Mouse (Mus musculus) bone marrow macrophage, adult 2 months (primary cell): ENCODE results near the gene Fkbp6. TPM values are rescaled to one million over a fixed set of nuclear protein-coding genes. Genes with fewer than 3 reads are reported as not detected.

Experiments
- H3K27ac ChIP-seq: 2 replicates; pipeline ENCODE4 v1.5.1; 2012; ENCODE audit warnings: low read depth, low read length; ENCODE audit not compliant: insufficient read depth
- H3K4me1 ChIP-seq: 2 replicates; pipeline ENCODE4 v1.6.1; 2012; ENCODE audit warnings: low read length; ENCODE audit not compliant: control insufficient read depth, insufficient read depth
- H3K4me3 ChIP-seq: 2 replicates; pipeline ENCODE4 v1.5.1; 2012; ENCODE audit warnings: mild to moderate bottlenecking, low read length, moderate library complexity; ENCODE audit not compliant: insufficient read depth
- CTCF ChIP-seq: IDR thresholded peaks from 2 replicates; pipeline ENCODE4 v1.5.1; 2012; ENCODE audit warnings: low read depth, mild to moderate bottlenecking, low read length, moderate library complexity
- POLR2A ChIP-seq: IDR thresholded peaks from 2 replicates; pipeline ENCODE4 v1.6.1; 2012; ENCODE audit warnings: mild to moderate bottlenecking, low read depth, low read length, borderline replicate concordance
- polyA plus RNA-seq: library from polyadenylated mRNA; stranded (reverse); fragments of >200 nt; gene quantifications from 2 replicates; pipeline ENCODE4 v1.2.4, GENCODE M21; 2012; ENCODE audit not compliant: missing spikeins, insufficient read depth, insufficient read length

The Fkbp6 gene
- polyA plus RNA-seq, 1 experiment, result not detected

GRCm38 (mm10) chr5:135286926-135287325 lies 62.9 kb downstream of the Fkbp6 start:
- H3K4me1 ChIP-seq, result no peaks in the 10 kb centered on the region
- no peak overlapping the region for H3K27ac ChIP-seq
- TF ChIP-seq POLR2A, result no peak
- no peak for TF ChIP-seq CTCF
- H3K4me3 ChIP-seq, result no peak overlapping the region

DNA sequence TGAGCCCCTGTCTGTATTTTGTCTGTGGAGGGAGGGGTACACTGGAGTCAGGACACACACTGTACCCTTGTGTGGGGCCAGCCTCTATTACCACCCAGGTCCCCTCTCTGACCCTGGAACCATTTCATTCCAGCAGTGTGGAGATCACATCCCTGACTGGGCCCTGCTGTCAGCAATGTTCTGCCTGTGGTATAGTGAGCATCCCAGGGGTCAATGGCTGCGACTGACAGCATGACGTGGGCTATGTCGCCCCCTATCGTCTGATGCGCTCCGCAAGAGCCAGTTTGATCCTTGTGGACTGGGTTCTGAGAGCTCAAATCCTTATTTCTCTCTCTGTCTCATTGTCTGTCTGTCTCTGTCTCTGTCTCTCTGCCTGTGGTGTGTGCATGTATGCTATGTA lies 63.7 kb downstream of the Fkbp6 start:
- TF ChIP-seq CTCF, result peak; percentile 48
- TF ChIP-seq POLR2A, result no peak
- no peaks in the 10 kb centered on the region for H3K4me1 ChIP-seq
- no peak overlapping the region for H3K27ac ChIP-seq
- H3K4me3 ChIP-seq, result no peak overlapping the region

DNA sequence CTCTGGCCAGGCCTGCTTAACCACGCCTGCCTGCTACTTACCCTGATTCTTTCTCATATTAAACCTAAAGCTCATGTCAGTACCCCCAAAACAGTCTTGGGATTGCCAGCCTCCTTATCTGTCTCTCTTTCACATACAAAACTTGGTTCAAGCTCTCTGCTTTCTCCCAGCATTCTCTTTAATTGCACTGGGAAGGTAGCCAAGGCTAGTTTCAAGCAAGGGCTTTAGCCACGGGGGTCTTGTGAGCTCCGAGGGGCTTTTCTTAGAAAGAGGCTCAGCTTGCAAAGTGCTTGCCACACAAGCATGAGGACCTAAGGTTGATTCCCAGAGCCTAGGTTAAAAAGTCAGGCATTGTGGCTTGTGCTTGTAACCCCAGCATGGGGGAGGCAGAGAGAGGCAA lies 64.6 kb downstream of the Fkbp6 start:
- no peak overlapping the region for H3K27ac ChIP-seq
- H3K4me3 ChIP-seq, result no peak overlapping the region
- no peak for TF ChIP-seq POLR2A
- no peak for TF ChIP-seq CTCF

GRCm38 (mm10) chr5:135280226-135280625 lies 69.6 kb downstream of the Fkbp6 start:
- Histone ChIP-seq H3K4me1 (no peaks in the 10 kb centered on the region), H3K4me3 (no peak overlapping the region), H3K27ac (no peak overlapping the region)
- TF ChIP-seq CTCF (no peak), POLR2A (no peak)

More for the DNA sequence above, 64.6 kb downstream of the Fkbp6 start:
- H3K4me1 ChIP-seq, result no peaks in the 10 kb centered on the region

DNA sequence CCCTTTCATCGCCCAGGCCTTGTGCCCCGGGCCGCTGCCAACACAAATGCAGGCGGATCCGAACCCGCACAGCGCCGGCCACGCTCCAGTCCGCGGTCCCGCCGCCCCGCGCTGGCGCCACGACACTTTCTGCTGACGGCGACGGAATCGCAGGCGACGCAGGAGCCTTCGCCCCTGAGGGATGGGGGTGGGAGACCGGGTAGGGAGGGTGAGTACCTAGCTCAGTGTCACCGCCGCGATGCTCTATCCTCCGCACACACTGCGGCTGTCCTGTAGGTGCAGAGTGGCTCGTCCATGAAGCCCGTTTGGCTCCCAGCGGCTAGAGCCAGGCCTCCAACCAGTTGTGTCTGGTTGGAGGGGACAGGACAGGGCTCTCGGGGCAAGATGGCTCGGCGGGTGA lies 73.2 kb downstream of the Fkbp6 start:
- H3K4me3 ChIP-seq, result no peak overlapping the region
- TF ChIP-seq POLR2A (no peak), CTCF (no peak)
- H3K27ac ChIP-seq, result no peak overlapping the region
- no peaks in the 10 kb centered on the region for H3K4me1 ChIP-seq

DNA sequence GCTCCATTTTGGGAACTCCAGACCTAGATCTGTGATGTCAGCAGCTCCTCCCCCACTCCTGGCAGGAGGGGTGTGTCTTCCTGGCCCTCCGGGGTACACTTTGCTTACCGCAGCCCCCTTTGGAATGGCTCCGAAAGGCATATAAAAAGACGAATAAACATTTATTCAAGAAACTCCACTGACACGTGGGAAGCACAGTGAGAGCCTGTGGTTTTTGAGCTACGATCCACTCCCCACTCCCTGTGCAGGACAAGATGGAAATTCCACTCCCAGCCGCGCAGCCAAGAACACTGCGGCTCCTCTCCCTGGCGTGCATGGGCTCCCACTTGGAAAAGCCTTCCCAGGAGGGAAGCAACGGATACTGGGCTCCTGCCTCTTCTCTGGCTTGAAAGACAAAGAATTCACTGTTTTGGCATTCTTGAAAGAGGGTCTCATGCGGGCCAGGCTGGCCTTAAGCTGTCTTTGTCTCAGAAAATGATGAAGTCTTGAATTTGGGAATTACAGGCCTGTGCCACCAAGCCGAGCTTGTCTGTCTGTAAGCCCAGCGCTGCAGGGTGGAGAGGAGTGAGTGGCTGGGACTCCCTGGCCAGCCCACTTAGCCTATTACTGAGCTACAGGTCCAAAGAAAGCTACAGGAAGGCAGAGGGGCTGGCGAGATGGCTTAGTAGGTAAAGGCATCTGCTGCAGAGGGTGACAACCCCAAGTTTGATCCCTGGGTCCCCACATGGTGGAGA lies 75.0 kb downstream of the Fkbp6 start:
- Histone ChIP-seq H3K4me1 (no peaks in the 10 kb centered on the region), H3K4me3 (no peak overlapping the region), H3K27ac (no peak overlapping the region)
- no peak for TF ChIP-seq POLR2A
- TF ChIP-seq CTCF, result no peak

DNA sequence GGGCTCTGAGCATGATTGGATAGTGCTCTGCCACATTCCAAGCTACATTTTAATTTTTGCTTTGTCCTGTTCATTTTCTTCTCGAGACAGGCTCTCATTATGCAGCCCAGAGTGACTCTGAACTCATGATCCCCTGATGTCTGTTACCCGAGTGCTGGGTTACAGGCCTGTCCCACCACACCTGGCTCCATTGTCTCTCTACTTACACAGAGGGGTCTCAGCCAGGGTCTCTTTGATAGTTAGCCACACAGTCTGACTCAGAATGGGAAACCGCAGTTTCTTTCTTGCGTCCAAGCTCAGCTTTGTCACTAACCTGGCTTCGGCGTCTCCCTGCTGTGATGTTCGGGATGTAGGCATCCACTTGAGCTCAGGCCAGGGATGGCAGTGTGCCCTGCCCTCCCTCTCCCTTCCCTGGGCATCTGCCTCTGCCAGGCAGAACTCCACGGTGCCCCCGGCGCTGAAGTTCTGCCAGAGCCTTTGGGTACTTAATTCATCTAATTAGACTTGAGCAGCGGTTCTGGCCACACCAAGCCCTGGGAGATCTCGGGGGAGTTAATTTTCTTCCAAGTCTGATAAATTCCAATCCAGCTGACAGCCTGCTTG lies 78.2 kb downstream of the Fkbp6 start:
- TF ChIP-seq POLR2A (no peak), CTCF (no peak)
- Histone ChIP-seq H3K4me3 (no peak overlapping the region), H3K4me1 (no peaks in the 10 kb centered on the region), H3K27ac (no peak overlapping the region)

DNA sequence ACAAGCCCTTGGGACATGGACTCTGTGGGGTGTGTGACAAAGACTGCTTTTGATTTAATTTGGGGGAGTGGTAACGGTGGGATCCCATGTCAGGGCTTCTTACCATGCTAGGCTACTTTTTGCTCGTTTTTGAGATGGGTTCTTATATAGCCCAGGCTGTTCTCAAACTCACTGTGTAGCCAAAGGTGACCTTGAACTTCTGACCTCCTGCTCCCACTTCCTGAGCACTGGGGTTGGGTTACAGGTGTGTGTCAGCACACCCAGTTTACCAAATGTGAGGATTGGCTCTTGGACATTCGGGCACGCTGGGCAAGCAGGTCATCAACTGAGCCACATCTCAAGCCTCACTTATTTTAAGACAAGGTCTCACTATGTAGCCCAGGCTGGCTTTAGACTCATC lies 79.5 kb downstream of the Fkbp6 start:
- no peak overlapping the region for H3K27ac ChIP-seq
- H3K4me3 ChIP-seq, result no peak overlapping the region
- TF ChIP-seq POLR2A (no peak), CTCF (no peak)
- no peaks in the 10 kb centered on the region for H3K4me1 ChIP-seq

- Histone ChIP-seq H3K4me1 (peaks cover 3% of the 10 kb centered on the region), H3K4me3 (no peak overlapping the region), H3K27ac (no peak overlapping the region)
- TF ChIP-seq CTCF, result no peak
- no peak for TF ChIP-seq POLR2A
Measured at GRCm38 (mm10) chr5:135269451-135269850, 80.4 kb downstream of the Fkbp6 start.

DNA sequence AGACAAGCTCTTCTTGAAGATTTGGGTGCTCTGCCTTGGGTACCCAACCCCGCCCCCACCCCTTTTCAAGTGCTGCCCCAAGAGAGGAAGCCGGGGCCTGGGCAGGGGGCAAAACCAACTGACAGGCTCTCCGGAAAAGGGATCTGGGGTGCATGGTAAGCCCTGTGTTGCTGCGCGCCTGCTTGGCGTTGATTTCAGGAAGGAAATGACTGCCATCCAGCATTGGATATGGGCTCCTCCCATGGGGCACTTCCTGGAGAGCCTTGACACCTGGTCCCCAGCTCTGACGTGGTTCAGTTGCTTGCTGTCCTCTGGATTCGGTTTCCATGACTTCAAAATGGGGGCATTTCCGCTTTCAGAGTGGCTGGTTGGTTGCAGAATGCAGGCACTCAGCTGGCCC lies 85.3 kb downstream of the Fkbp6 start:
- Histone ChIP-seq H3K4me3 (no peak overlapping the region), H3K27ac (no peak overlapping the region), H3K4me1 (peaks cover 4% of the 10 kb centered on the region)
- TF ChIP-seq CTCF, result no peak
- TF ChIP-seq POLR2A, result no peak
